Mouse (Mus musculus): ENCODE measurements at regions not wholly inside any gene's neighbourhood (a gene's known extent, or its start where the extent isn't known, plus 50 kb on each side); places are given as distances from the start of the nearest gene placed in this dataset.

- H3K4me3 ChIP-seq (ENCODE audit: extremely low read depth, insufficient read depth, insufficient read length): no peak overlapping the region
- no peak overlapping the region; the same call in 1 of the 2 replicates for H3K27ac ChIP-seq (ENCODE audit: insufficient read depth, low read length)
- no peaks in the 10 kb centered on the region for H3K36me3 ChIP-seq (ENCODE audit: control insufficient read depth, insufficient read depth, low read length)
- H3K4me1 ChIP-seq (ENCODE audit: control insufficient read depth, insufficient read depth, insufficient read length): no peaks in the 10 kb centered on the region
- TF ChIP-seq POLR2A (IDR thresholded peaks at IDR 0.05; ENCODE audit: low read depth, low read length): no peak
- TF ChIP-seq CTCF (IDR thresholded peaks at IDR 0.05; ENCODE audit: extremely low read depth, insufficient read depth, insufficient read length, insufficient replicate concordance): no peak
- H3K27me3 ChIP-seq (ENCODE audit: control insufficient read depth, insufficient read depth, low read length): no peaks in the 10 kb centered on the region
- DNase-seq (ENCODE audit: low read depth in 1 of 2, low spot score in 2 of 2): no peak
These were observed 502.7 kb upstream of the Mef2c start for GRCm38 (mm10) chr13:83001118-83001517.

- Histone ChIP-seq H3K36me3 (ENCODE audit: control insufficient read depth, insufficient read depth, low read length) (no peaks in the 10 kb centered on the region), H3K4me3 (ENCODE audit: extremely low read depth, insufficient read depth, insufficient read length) (no peak overlapping the region; the same call in 1 of the 2 replicates), H3K4me1 (ENCODE audit: control insufficient read depth, insufficient read depth, insufficient read length) (peaks cover 2% of the 10 kb centered on the region), H3K27ac (ENCODE audit: insufficient read depth, low read length) (no peak overlapping the region), H3K27me3 (ENCODE audit: control insufficient read depth, insufficient read depth, low read length) (no peaks in the 10 kb centered on the region)
- DNase-seq (ENCODE audit: low read depth in 1 of 2, low spot score in 2 of 2): no peak
- TF ChIP-seq POLR2A (IDR thresholded peaks at IDR 0.05; ENCODE audit: low read depth, low read length) (no peak), CTCF (IDR thresholded peaks at IDR 0.05; ENCODE audit: extremely low read depth, insufficient read depth, insufficient read length, insufficient replicate concordance) (no peak)
These were observed 487.1 kb upstream of the Mef2c start for GRCm38 (mm10) chr13:83016686-83017085.

GRCm38 (mm10) chr13:83020829-83021228, 483.0 kb upstream of the Mef2c start:
- TF ChIP-seq POLR2A (IDR thresholded peaks at IDR 0.05; ENCODE audit: low read depth, low read length): no peak; the same call in 1 of the 2 replicates
- no peak for TF ChIP-seq CTCF (IDR thresholded peaks at IDR 0.05; ENCODE audit: extremely low read depth, insufficient read depth, insufficient read length, insufficient replicate concordance)
- peak overlapping the region; percentile 70 for H3K27ac ChIP-seq (ENCODE audit: insufficient read depth, low read length)
- DNase-seq (ENCODE audit: low read depth in 1 of 2, low spot score in 2 of 2): peak; percentile 56 to 73
- 9% methylated on average over 3 of the region's 3 CpGs for WGBS
- H3K4me3 ChIP-seq (ENCODE audit: extremely low read depth, insufficient read depth, insufficient read length): no peak overlapping the region
- peaks cover 3% of the 10 kb centered on the region for H3K4me1 ChIP-seq (ENCODE audit: control insufficient read depth, insufficient read depth, insufficient read length)
- H3K36me3 ChIP-seq (ENCODE audit: control insufficient read depth, insufficient read depth, low read length): no peaks in the 10 kb centered on the region
- H3K27me3 ChIP-seq (ENCODE audit: control insufficient read depth, insufficient read depth, low read length): no peaks in the 10 kb centered on the region

- Histone ChIP-seq H3K4me1 (ENCODE audit: control insufficient read depth, insufficient read depth, insufficient read length) (peaks cover 3% of the 10 kb centered on the region), H3K27ac (ENCODE audit: insufficient read depth, low read length) (no peak overlapping the region), H3K36me3 (ENCODE audit: control insufficient read depth, insufficient read depth, low read length) (no peaks in the 10 kb centered on the region), H3K4me3 (ENCODE audit: extremely low read depth, insufficient read depth, insufficient read length) (no peak overlapping the region), H3K27me3 (ENCODE audit: control insufficient read depth, insufficient read depth, low read length) (no peaks in the 10 kb centered on the region)
- TF ChIP-seq CTCF (IDR thresholded peaks at IDR 0.05; ENCODE audit: extremely low read depth, insufficient read depth, insufficient read length, insufficient replicate concordance): no peak
- TF ChIP-seq POLR2A (IDR thresholded peaks at IDR 0.05; ENCODE audit: low read depth, low read length): no peak
- WGBS: 88% methylated on average over 4 of the region's 4 CpGs
- DNase-seq (ENCODE audit: low read depth in 1 of 2, low spot score in 2 of 2): no peak
These were observed 479.9 kb upstream of the Mef2c start for GRCm38 (mm10) chr13:83023972-83024371.

GRCm38 (mm10) chr13:83035962-83036361, 467.9 kb upstream of the Mef2c start:
- DNase-seq (ENCODE audit: low read depth in 1 of 2, low spot score in 2 of 2): no peak
- TF ChIP-seq POLR2A (IDR thresholded peaks at IDR 0.05; ENCODE audit: low read depth, low read length): no peak
- TF ChIP-seq CTCF (IDR thresholded peaks at IDR 0.05; ENCODE audit: extremely low read depth, insufficient read depth, insufficient read length, insufficient replicate concordance): no peak
- Histone ChIP-seq H3K36me3 (ENCODE audit: control insufficient read depth, insufficient read depth, low read length) (no peaks in the 10 kb centered on the region), H3K27ac (ENCODE audit: insufficient read depth, low read length) (no peak overlapping the region), H3K4me1 (ENCODE audit: control insufficient read depth, insufficient read depth, insufficient read length) (no peaks in the 10 kb centered on the region), H3K4me3 (ENCODE audit: extremely low read depth, insufficient read depth, insufficient read length) (no peak overlapping the region), H3K27me3 (ENCODE audit: control insufficient read depth, insufficient read depth, low read length) (no peaks in the 10 kb centered on the region)

- 13% methylated on average over 1 of the region's 1 CpGs for WGBS
- peak in 1 of 2 experiments; percentile 48 for DNase-seq (ENCODE audit: low read depth in 1 of 2, low spot score in 2 of 2)
- TF ChIP-seq CTCF (IDR thresholded peaks at IDR 0.05; ENCODE audit: extremely low read depth, insufficient read depth, insufficient read length, insufficient replicate concordance) (no peak), POLR2A (IDR thresholded peaks at IDR 0.05; ENCODE audit: low read depth, low read length) (no peak)
These were observed 462.3 kb upstream of the Mef2c start for GRCm38 (mm10) chr13:83041506-83041905.

GRCm38 (mm10) chr13:83045516-83045915, 458.3 kb upstream of the Mef2c start:
- 53% methylated on average over 6 of the region's 6 CpGs for WGBS
- H3K4me3 ChIP-seq (ENCODE audit: extremely low read depth, insufficient read depth, insufficient read length): no peak overlapping the region
- H3K27me3 ChIP-seq (ENCODE audit: control insufficient read depth, insufficient read depth, low read length): no peaks in the 10 kb centered on the region
- DNase-seq (ENCODE audit: low read depth in 1 of 2, low spot score in 2 of 2): peak in 1 of 2 experiments; percentile 20
- peak overlapping the region; percentile 1; the same call in 1 of the 2 replicates for H3K27ac ChIP-seq (ENCODE audit: insufficient read depth, low read length)
- no peaks in the 10 kb centered on the region for H3K36me3 ChIP-seq (ENCODE audit: control insufficient read depth, insufficient read depth, low read length)
- H3K4me1 ChIP-seq (ENCODE audit: control insufficient read depth, insufficient read depth, insufficient read length): peaks cover 17% of the 10 kb centered on the region
- TF ChIP-seq CTCF (IDR thresholded peaks at IDR 0.05; ENCODE audit: extremely low read depth, insufficient read depth, insufficient read length, insufficient replicate concordance) (no peak), POLR2A (IDR thresholded peaks at IDR 0.05; ENCODE audit: low read depth, low read length) (no peak)

More at GRCm38 (mm10) chr13:83041506-83041905, 462.3 kb upstream of the Mef2c start:
- Histone ChIP-seq H3K27ac (ENCODE audit: insufficient read depth, low read length) (no peak overlapping the region), H3K27me3 (ENCODE audit: control insufficient read depth, insufficient read depth, low read length) (no peaks in the 10 kb centered on the region), H3K4me1 (ENCODE audit: control insufficient read depth, insufficient read depth, insufficient read length) (peaks cover 11% of the 10 kb centered on the region), H3K36me3 (ENCODE audit: control insufficient read depth, insufficient read depth, low read length) (no peaks in the 10 kb centered on the region), H3K4me3 (ENCODE audit: extremely low read depth, insufficient read depth, insufficient read length) (no peak overlapping the region)

All from spleen, adult 2 months (tissue).